In genomic region chr7:19319458-19319857, GRCm38 (mm10) we compare ENCODE assay signal across 8 mouse cellular contexts. TPM values are rescaled to one million over a fixed set of nuclear protein-coding genes. Genes with fewer than 3 reads are reported as not detected.
DNase-seq lines count a peak whose midpoint lies in the region; ATAC-seq and TF ChIP-seq lines count a peak whose summit lies in the region.

No protein-coding gene starts in this region.

- H3K4me1 ChIP-seq in thymus, adult 2 months (replicated peaks; ENCODE audit: control insufficient read depth, insufficient read depth, low read length): peaks cover 5% of the 10 kb centered on the region
- peaks cover 14% of the 10 kb centered on the region for H3K4me1 ChIP-seq in forebrain, embryonic 13.5 days
- H3K4me1 ChIP-seq in limb, embryonic 14.5 days (ENCODE audit: control insufficient read depth, insufficient read depth, low read length): peaks cover 9% of the 10 kb centered on the region; the same call in 1 of the 2 replicates

- H3K9ac ChIP-seq in forebrain, embryonic 13.5 days: peak overlapping the region; percentile 58
- H3K9ac ChIP-seq in limb, embryonic 14.5 days (ENCODE audit: low read depth, low read length, severe bottlenecking): peak overlapping the region; percentile 55

- no peak for DNase-seq in thymus, adult 2 months
- DNase-seq in thymus, postnatal 4 days: no peak
- DNase-seq in limb, embryonic 14.5 days (ENCODE audit: low spot score): no peak
- DNase-seq in layer of hippocampus, adult 18-20 months (ENCODE audit: low spot score in 2 of 2): no peak
- DNase-seq in left cerebral cortex, postnatal 10 days (ENCODE audit: extremely low spot score in 1 of 2, low spot score in 2 of 2): no peak
- no peak for DNase-seq in testis, postnatal 14 days (ENCODE audit: low spot score)

- ATAC-seq in forebrain, embryonic 13.5 days: peak; percentile 67
- ATAC-seq in limb, embryonic 14.5 days (ENCODE audit: low FRiP score, low read depth): peak; percentile 51
- ATAC-seq in neutrophil, adult 5-6 weeks (ENCODE audit: extremely low read depth, insufficient number of reproducible peaks, low FRiP score, poor library complexity, severe bottlenecking): peak; percentile 11; the same call in 1 of the 2 replicates

- H3K9me3 ChIP-seq in forebrain, embryonic 13.5 days (replicated peaks): no peaks in the 10 kb centered on the region
- H3K9me3 ChIP-seq in limb, embryonic 14.5 days (ENCODE audit: control insufficient read depth, low read length): no peaks in the 10 kb centered on the region

- peak overlapping the region; percentile 83 for H3K4me2 ChIP-seq in forebrain, embryonic 13.5 days
- peak overlapping the region; percentile 89 for H3K4me2 ChIP-seq in limb, embryonic 14.5 days (replicated peaks; ENCODE audit: low read depth, low read length, severe bottlenecking)

- H3K4me3 ChIP-seq in thymus, adult 2 months (ENCODE audit: control insufficient read depth, insufficient read depth, low read length): peak overlapping the region; percentile 29; the same call in 1 of the 2 replicates
- H3K4me3 ChIP-seq in forebrain, embryonic 13.5 days: peak overlapping the region; percentile 52
- H3K4me3 ChIP-seq in limb, embryonic 14.5 days (replicated peaks; ENCODE audit: low read length): peak overlapping the region; percentile 42

- intact Hi-C loops in left cerebral cortex, postnatal 10 days (cut with DNase I): no loop called here

- TF ChIP-seq POLR2A in thymus, adult 2 months (IDR thresholded peaks at IDR 0.05; ENCODE audit: control insufficient read depth, extremely low read depth, insufficient read depth, low read length, poor library complexity): no peak
- no peak for TF ChIP-seq POLR2A in limb, embryonic 14.5 days (IDR thresholded peaks at IDR 0.05; ENCODE audit: borderline replicate concordance, extremely low read depth, insufficient read depth, insufficient read length)

- no peak overlapping the region for H3K27ac ChIP-seq in thymus, adult 2 months (ENCODE audit: control insufficient read depth, insufficient read depth, low read length)
- H3K27ac ChIP-seq in forebrain, embryonic 13.5 days: no peak overlapping the region
- H3K27ac ChIP-seq in limb, embryonic 14.5 days (replicated peaks; ENCODE audit: low read depth, low read length): peak overlapping the region; percentile 52

- no peak for TF ChIP-seq CTCF in thymus, adult 2 months (IDR thresholded peaks at IDR 0.05; ENCODE audit: borderline replicate concordance, control insufficient read depth, extremely low read depth, insufficient read depth, low read length, poor library complexity)

- no peaks in the 10 kb centered on the region for H3K27me3 ChIP-seq in thymus, adult 2 months (ENCODE audit: control insufficient read depth, insufficient read depth, low read length)
- H3K27me3 ChIP-seq in forebrain, embryonic 13.5 days: peaks cover 18% of the 10 kb centered on the region
- H3K27me3 ChIP-seq in limb, embryonic 14.5 days (ENCODE audit: control insufficient read depth, insufficient read depth, low read length): no peaks in the 10 kb centered on the region

- no peaks in the 10 kb centered on the region for H3K36me3 ChIP-seq in thymus, adult 2 months (ENCODE audit: control insufficient read depth, insufficient read depth, low read length)
- no peaks in the 10 kb centered on the region for H3K36me3 ChIP-seq in forebrain, embryonic 13.5 days (ENCODE audit: poor library complexity, severe bottlenecking)
- no peaks in the 10 kb centered on the region for H3K36me3 ChIP-seq in limb, embryonic 14.5 days (ENCODE audit: control insufficient read depth, insufficient read depth, low read length)

- 63% methylated on average over 9 of the region's 9 CpGs for WGBS in thymus, adult 2 months
- WGBS in forebrain, embryonic 13.5 days: 15% methylated on average over 9 of the region's 9 CpGs
- 21% methylated on average over 9 of the region's 9 CpGs for WGBS in limb, embryonic 14.5 days

RNA-seq across cellular contexts. Expression of gene Fosb, which starts 9.6 kb away (rescaled TPM):
- 1.8 and 1.9 TPM in 2 replicates for polyA plus RNA-seq in thymus, adult 2 months (2012; rRNA removed)
- 0.06 TPM in 1 of 2 replicates, not detected in the other for polyA plus RNA-seq in forebrain, embryonic 13.5 days (2015; fragmentation: Nextera tagmentation; extraction: Ambion mirVana)
- 0.69 and 0.88 TPM in 2 replicates for polyA plus RNA-seq in limb, embryonic 14.5 days (2012; rRNA removed)
- 0.14 and 0.28 TPM in 2 replicates for polyA plus RNA-seq in limb, embryonic 14.5 days (2014; fragmentation: Nextera tagmentation; extraction: Ambion mirVana)
- total RNA-seq in neutrophil, adult 5-6 weeks (2017): 60.5 and 64.4 TPM in 2 replicates
- total RNA-seq in layer of hippocampus, adult 18-20 months (2021): 10 to 100 TPM; 20.4 to 26.6 TPM
- 1 to 10 TPM; 2.2 to 2.3 TPM for total RNA-seq in left cerebral cortex, postnatal 10 days (2021)

RNA-seq across cellular contexts. Expression of gene Ercc1, which starts 25.1 kb away (rescaled TPM):
- polyA plus RNA-seq in thymus, adult 2 months (2012; rRNA removed): 62.3 and 63.6 TPM in 2 replicates
- 88.0 and 96.4 TPM in 2 replicates for polyA plus RNA-seq in forebrain, embryonic 13.5 days (2015; fragmentation: Nextera tagmentation; extraction: Ambion mirVana)
- 72.3 and 93.5 TPM in 2 replicates for polyA plus RNA-seq in limb, embryonic 14.5 days (2012; rRNA removed)
- polyA plus RNA-seq in limb, embryonic 14.5 days (2014; fragmentation: Nextera tagmentation; extraction: Ambion mirVana): 74.3 and 86.1 TPM in 2 replicates
- 19.6 and 28.2 TPM in 2 replicates for total RNA-seq in neutrophil, adult 5-6 weeks (2017)
- total RNA-seq in layer of hippocampus, adult 18-20 months (2021): 10 to 100 TPM; 47.7 to 49.0 TPM
- 10 to 100 TPM; 38.5 to 50.6 TPM for total RNA-seq in left cerebral cortex, postnatal 10 days (2021)

RNA-seq across cellular contexts. Expression of gene Rtn2, which starts 37.0 kb away (rescaled TPM):
- polyA plus RNA-seq in thymus, adult 2 months (2012; rRNA removed): 3.0 and 19.9 TPM in 2 replicates
- 87.9 and 92.4 TPM in 2 replicates for polyA plus RNA-seq in forebrain, embryonic 13.5 days (2015; fragmentation: Nextera tagmentation; extraction: Ambion mirVana)
- polyA plus RNA-seq in limb, embryonic 14.5 days (2012; rRNA removed): 44.3 and 59.4 TPM in 2 replicates
- 22.5 and 30.6 TPM in 2 replicates for polyA plus RNA-seq in limb, embryonic 14.5 days (2014; fragmentation: Nextera tagmentation; extraction: Ambion mirVana)
- total RNA-seq in neutrophil, adult 5-6 weeks (2017): not detected in 2 replicates
- 10 to 100 TPM; 92.8 to 95.6 TPM for total RNA-seq in layer of hippocampus, adult 18-20 months (2021)
- 100 to 1,000 TPM; 145 to 151 TPM for total RNA-seq in left cerebral cortex, postnatal 10 days (2021)

RNA-seq across cellular contexts. Expression of gene Ppm1n, which starts 39.6 kb away (rescaled TPM):
- polyA plus RNA-seq in thymus, adult 2 months (2012; rRNA removed): 0.57 and 0.63 TPM in 2 replicates
- 0.18 and 0.80 TPM in 2 replicates for polyA plus RNA-seq in forebrain, embryonic 13.5 days (2015; fragmentation: Nextera tagmentation; extraction: Ambion mirVana)
- polyA plus RNA-seq in limb, embryonic 14.5 days (2012; rRNA removed): not detected in 2 replicates
- not detected in 2 replicates for polyA plus RNA-seq in limb, embryonic 14.5 days (2014; fragmentation: Nextera tagmentation; extraction: Ambion mirVana)
- total RNA-seq in neutrophil, adult 5-6 weeks (2017): not detected in 2 replicates
- not detected for total RNA-seq in layer of hippocampus, adult 18-20 months (2021)
- under 1 TPM; 0.34 to 0.49 TPM for total RNA-seq in left cerebral cortex, postnatal 10 days (2021)

RNA-seq across cellular contexts. Expression of gene Cd3eap, which starts 39.8 kb away (rescaled TPM):
- polyA plus RNA-seq in thymus, adult 2 months (2012; rRNA removed): 7.5 and 8.0 TPM in 2 replicates
- polyA plus RNA-seq in forebrain, embryonic 13.5 days (2015; fragmentation: Nextera tagmentation; extraction: Ambion mirVana): 21.4 and 23.2 TPM in 2 replicates
- 13.7 and 19.4 TPM in 2 replicates for polyA plus RNA-seq in limb, embryonic 14.5 days (2012; rRNA removed)
- polyA plus RNA-seq in limb, embryonic 14.5 days (2014; fragmentation: Nextera tagmentation; extraction: Ambion mirVana): 25.2 and 28.7 TPM in 2 replicates
- total RNA-seq in neutrophil, adult 5-6 weeks (2017): 7.1 and 7.3 TPM in 2 replicates
- total RNA-seq in layer of hippocampus, adult 18-20 months (2021): 10 to 100 TPM; 19.9 to 21.0 TPM
- 10 to 100 TPM; 16.8 to 18.2 TPM for total RNA-seq in left cerebral cortex, postnatal 10 days (2021)

Comparison
In these comparisons a context has a peak if more than half of its experiments do, and no peak if none do; other contexts are left out.
1. ATAC-seq: peak in every context shown above with its lines; median percentile 67 in forebrain, embryonic 13.5 days; 51 in limb, embryonic 14.5 days; 11 in neutrophil, adult 5-6 weeks.
2. RNA of gene Fosb, which starts 9.6 kb away (total RNA-seq): 60.5 to 64.4 TPM in neutrophil, adult 5-6 weeks and 20.4 to 26.6 TPM in layer of hippocampus, adult 18-20 months; 2.2 to 2.3 TPM in left cerebral cortex, postnatal 10 days; every median in the first group is over 4 times any median in the second.
3. RNA of gene Rtn2, which starts 37.0 kb away (total RNA-seq): 145 to 151 TPM in left cerebral cortex, postnatal 10 days and 92.8 to 95.6 TPM in layer of hippocampus, adult 18-20 months; not detected in neutrophil, adult 5-6 weeks; every median in the first group is over 10 times any median in the second.
4. Peak in every context shown above with its lines, with median percentiles within 50 percentile points of each other: H3K4me3 ChIP-seq.